Mouse (Mus musculus): ENCODE measurements around the gene Acadvl. TPM values are rescaled to one million over a fixed set of nuclear protein-coding genes. Genes with fewer than 3 reads are reported as not detected.

Gene Acadvl
- polyA plus RNA-seq, 1 experiment = 308 TPM

GRCm38 (mm10) chr11:70015677-70016076, 466 bp upstream of the Acadvl start:
- H3K4me1 ChIP-seq (ENCODE audit: control insufficient read depth, insufficient read depth, low read length) = peaks cover 15% of the 10 kb centered on the region; the same call in 1 of the 2 replicates
- TF ChIP-seq CTCF (conservative IDR thresholded peaks at IDR 0.05; ENCODE audit: insufficient read depth, insufficient read length, low read depth, low read length) (no peak), POLR2A (IDR thresholded peaks at IDR 0.05; ENCODE audit: low read depth, low read length) (no peak)
- no peaks in the 10 kb centered on the region; the same call in 1 of the 2 replicates for H3K36me3 ChIP-seq (ENCODE audit: control insufficient read depth, insufficient read depth, low read length)
- no peak for DNase-seq
- H3K27me3 ChIP-seq (replicated peaks; ENCODE audit: control insufficient read depth, insufficient read depth, low read length) = no peaks in the 10 kb centered on the region
- no peak overlapping the region for H3K4me3 ChIP-seq (ENCODE audit: insufficient read depth, low read depth, low read length)
- WGBS = 67% methylated on average over 6 of the region's 6 CpGs
- H3K27ac ChIP-seq (ENCODE audit: insufficient read depth, low read depth, low read length) = no peak overlapping the region

DNA sequence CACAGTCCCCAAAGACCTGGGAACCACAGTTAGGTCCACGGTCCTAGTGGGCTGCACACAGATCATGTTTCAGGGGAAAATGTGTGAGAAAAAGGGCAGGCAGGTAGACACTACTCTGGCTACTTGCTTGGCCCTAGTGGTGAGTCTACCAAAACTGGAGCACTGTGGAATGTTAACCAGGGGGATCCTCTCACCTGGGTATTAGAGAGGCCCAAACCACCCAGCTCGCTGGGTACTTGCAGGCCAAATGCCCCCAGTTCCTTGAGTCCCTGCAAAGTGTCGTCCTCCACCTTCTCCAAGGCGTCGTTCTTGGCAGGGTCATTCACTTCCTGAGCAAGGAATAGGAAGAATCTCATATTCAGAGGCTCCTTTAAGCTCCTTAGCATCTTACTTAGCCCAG, 1.2 kb downstream of the Acadvl start:
- no peak for DNase-seq
- Histone ChIP-seq H3K27ac (ENCODE audit: insufficient read depth, low read depth, low read length) (no peak overlapping the region), H3K36me3 (ENCODE audit: control insufficient read depth, insufficient read depth, low read length) (no peaks in the 10 kb centered on the region; the same call in none of the 2 replicates), H3K4me1 (ENCODE audit: control insufficient read depth, insufficient read depth, low read length) (peaks cover 11% of the 10 kb centered on the region; the same call in 1 of the 2 replicates), H3K27me3 (replicated peaks; ENCODE audit: control insufficient read depth, insufficient read depth, low read length) (no peaks in the 10 kb centered on the region), H3K4me3 (ENCODE audit: insufficient read depth, low read depth, low read length) (no peak overlapping the region)
- 63% methylated on average over 5 of the region's 5 CpGs for WGBS
- TF ChIP-seq CTCF (conservative IDR thresholded peaks at IDR 0.05; ENCODE audit: insufficient read depth, insufficient read length, low read depth, low read length) = no peak
- TF ChIP-seq POLR2A (IDR thresholded peaks at IDR 0.05; ENCODE audit: low read depth, low read length) = no peak

DNA sequence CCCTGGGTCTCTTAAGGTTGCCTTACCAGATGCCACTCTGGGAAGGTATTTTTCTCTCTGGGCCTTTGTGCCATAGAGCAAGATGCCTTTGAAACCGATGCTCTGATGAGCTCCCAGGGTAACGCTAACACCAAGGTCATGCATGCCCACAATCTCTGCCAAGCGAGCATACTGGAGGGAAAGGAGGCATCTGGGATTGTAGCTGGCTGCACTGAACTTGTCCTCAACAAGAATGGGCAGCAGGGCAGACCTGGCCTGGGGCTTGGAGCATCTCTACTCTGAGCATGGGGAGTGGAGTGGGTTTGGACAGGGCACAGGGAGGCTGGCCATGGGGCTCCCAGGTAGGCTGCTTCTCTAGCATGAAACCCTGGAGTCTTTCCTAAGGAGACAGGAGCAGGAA, 1.8 kb downstream of the Acadvl start:
- no peaks in the 10 kb centered on the region; the same call in none of the 2 replicates for H3K36me3 ChIP-seq (ENCODE audit: control insufficient read depth, insufficient read depth, low read length)

GRCm38 (mm10) chr11:70012931-70013330, 2.3 kb downstream of the Acadvl start:
- DNase-seq = no peak
- H3K4me3 ChIP-seq (ENCODE audit: insufficient read depth, low read depth, low read length) = no peak overlapping the region
- H3K36me3 ChIP-seq (ENCODE audit: control insufficient read depth, insufficient read depth, low read length) = no peaks in the 10 kb centered on the region; the same call in none of the 2 replicates
- TF ChIP-seq CTCF (conservative IDR thresholded peaks at IDR 0.05; ENCODE audit: insufficient read depth, insufficient read length, low read depth, low read length) (no peak), POLR2A (IDR thresholded peaks at IDR 0.05; ENCODE audit: low read depth, low read length) (no peak)
- no peaks in the 10 kb centered on the region for H3K27me3 ChIP-seq (replicated peaks; ENCODE audit: control insufficient read depth, insufficient read depth, low read length)
- no peak overlapping the region for H3K27ac ChIP-seq (ENCODE audit: insufficient read depth, low read depth, low read length)
- H3K4me1 ChIP-seq (ENCODE audit: control insufficient read depth, insufficient read depth, low read length) = peaks cover 11% of the 10 kb centered on the region; the same call in 1 of the 2 replicates
- WGBS = 86% methylated on average over 9 of the region's 9 CpGs

More for the DNA sequence above, 1.8 kb downstream of the Acadvl start:
- Histone ChIP-seq H3K4me3 (ENCODE audit: insufficient read depth, low read depth, low read length) (no peak overlapping the region), H3K4me1 (ENCODE audit: control insufficient read depth, insufficient read depth, low read length) (peaks cover 11% of the 10 kb centered on the region; the same call in 1 of the 2 replicates), H3K27ac (ENCODE audit: insufficient read depth, low read depth, low read length) (no peak overlapping the region), H3K27me3 (replicated peaks; ENCODE audit: control insufficient read depth, insufficient read depth, low read length) (no peaks in the 10 kb centered on the region)
- WGBS = 86% methylated on average over 3 of the region's 3 CpGs
- no peak for TF ChIP-seq POLR2A (IDR thresholded peaks at IDR 0.05; ENCODE audit: low read depth, low read length)
- no peak for TF ChIP-seq CTCF (conservative IDR thresholded peaks at IDR 0.05; ENCODE audit: insufficient read depth, insufficient read length, low read depth, low read length)
- no peak for DNase-seq

- H3K4me3 ChIP-seq (ENCODE audit: insufficient read depth, low read depth, low read length) = no peak overlapping the region
- WGBS = 82% methylated on average over 10 of the region's 10 CpGs
- H3K4me1 ChIP-seq (ENCODE audit: control insufficient read depth, insufficient read depth, low read length) = peaks cover 11% of the 10 kb centered on the region; the same call in 1 of the 2 replicates
- DNase-seq = no peak
- no peaks in the 10 kb centered on the region for H3K27me3 ChIP-seq (replicated peaks; ENCODE audit: control insufficient read depth, insufficient read depth, low read length)
- H3K27ac ChIP-seq (ENCODE audit: insufficient read depth, low read depth, low read length) = no peak overlapping the region
- no peak for TF ChIP-seq CTCF (conservative IDR thresholded peaks at IDR 0.05; ENCODE audit: insufficient read depth, insufficient read length, low read depth, low read length)
- TF ChIP-seq POLR2A (IDR thresholded peaks at IDR 0.05; ENCODE audit: low read depth, low read length) = no peak
- H3K36me3 ChIP-seq (ENCODE audit: control insufficient read depth, insufficient read depth, low read length) = peaks cover under 1% of the 10 kb centered on the region
Observed at GRCm38 (mm10) chr11:70010961-70011360, 4.2 kb downstream of the Acadvl start.

DNA sequence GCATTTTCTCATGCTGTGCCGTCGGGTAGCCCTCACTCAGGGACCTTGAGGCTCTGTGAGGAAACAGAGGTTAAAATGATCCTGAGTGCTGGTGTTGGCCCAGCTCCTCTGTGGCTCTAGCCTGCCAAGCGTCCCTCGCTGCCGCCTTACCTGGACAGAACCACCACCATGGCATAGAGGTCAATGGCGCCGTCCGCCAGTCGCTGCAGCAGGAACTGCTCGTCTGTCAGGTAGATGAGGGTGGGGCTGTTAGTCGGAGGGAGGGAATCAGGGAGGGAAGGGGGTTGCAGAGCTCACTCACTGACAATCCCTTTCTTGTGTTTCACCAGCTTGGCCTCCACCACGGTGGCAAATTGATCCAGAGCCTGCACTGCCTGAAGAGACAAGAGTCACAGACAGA, 4.7 kb downstream of the Acadvl start:
- H3K36me3 ChIP-seq (ENCODE audit: control insufficient read depth, insufficient read depth, low read length) = peaks cover 2% of the 10 kb centered on the region
- DNase-seq = no peak
- no peak overlapping the region for H3K27ac ChIP-seq (ENCODE audit: insufficient read depth, low read depth, low read length)
- H3K4me3 ChIP-seq (ENCODE audit: insufficient read depth, low read depth, low read length) = no peak overlapping the region
- TF ChIP-seq POLR2A (IDR thresholded peaks at IDR 0.05; ENCODE audit: low read depth, low read length) (no peak), CTCF (conservative IDR thresholded peaks at IDR 0.05; ENCODE audit: insufficient read depth, insufficient read length, low read depth, low read length) (no peak)
- peaks cover 11% of the 10 kb centered on the region; the same call in 1 of the 2 replicates for H3K4me1 ChIP-seq (ENCODE audit: control insufficient read depth, insufficient read depth, low read length)
- no peaks in the 10 kb centered on the region for H3K27me3 ChIP-seq (replicated peaks; ENCODE audit: control insufficient read depth, insufficient read depth, low read length)
- WGBS = 77% methylated on average over 12 of the region's 12 CpGs

DNA sequence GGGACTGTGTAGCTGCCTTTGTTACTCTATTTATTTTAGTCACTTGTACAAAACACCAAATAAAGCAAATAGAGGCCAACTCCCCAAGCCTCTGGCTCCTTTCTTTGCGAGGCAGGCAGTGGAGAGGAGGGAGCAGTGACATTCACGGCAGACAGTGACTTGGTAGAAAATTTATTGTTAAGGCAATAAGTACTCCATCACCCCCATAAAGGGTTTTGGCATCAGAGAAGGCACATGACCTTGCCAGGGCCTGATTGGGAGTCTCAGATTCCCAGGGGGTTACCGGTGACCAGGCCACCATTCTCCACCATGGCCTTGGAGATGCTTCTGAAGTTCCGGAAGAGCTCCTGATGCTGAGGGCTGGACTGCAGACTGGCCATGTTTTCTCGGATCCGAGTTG, 5.2 kb downstream of the Acadvl start:
- Histone ChIP-seq H3K27me3 (replicated peaks; ENCODE audit: control insufficient read depth, insufficient read depth, low read length) (no peaks in the 10 kb centered on the region), H3K27ac (ENCODE audit: insufficient read depth, low read depth, low read length) (no peak overlapping the region), H3K4me1 (ENCODE audit: control insufficient read depth, insufficient read depth, low read length) (peaks cover 11% of the 10 kb centered on the region; the same call in 1 of the 2 replicates), H3K36me3 (ENCODE audit: control insufficient read depth, insufficient read depth, low read length) (peaks cover 2% of the 10 kb centered on the region), H3K4me3 (ENCODE audit: insufficient read depth, low read depth, low read length) (no peak overlapping the region)
- no peak for TF ChIP-seq CTCF (conservative IDR thresholded peaks at IDR 0.05; ENCODE audit: insufficient read depth, insufficient read length, low read depth, low read length)
- WGBS = 74% methylated on average over 6 of the region's 6 CpGs
- no peak for DNase-seq

Measured in kidney, adult 2 months (tissue).